Mouse (Mus musculus) lung, adult 2 months (tissue): ENCODE results near the gene Vash2.

ENCODE experiments used
- CTCF ChIP-seq: fragments of 200-500 bp; IDR thresholded peaks from 2 replicates; pipeline ENCODE4 v1.5.1; 2011; ENCODE audit warnings: mild to moderate bottlenecking, low read length, control low read depth; ENCODE audit not compliant: insufficient read depth
- POLR2A ChIP-seq: fragments of 200-500 bp; IDR thresholded peaks from 2 replicates; pipeline ENCODE4 v1.6.1; 2011; ENCODE audit warnings: low read depth, mild to moderate bottlenecking, control low read depth, low read length, borderline replicate concordance; ENCODE audit errors: extremely low read depth

- TF ChIP-seq POLR2A, result no peak
- no peak for TF ChIP-seq CTCF
Observed at GRCm38 (mm10) chr1:190898899-190899575, 80.1 kb downstream of the Vash2 start.
